In genomic region chr7:80688556-80689220, GRCm38 (mm10) we compare ENCODE assay signal across 8 mouse cellular contexts. TPM values are rescaled to one million over a fixed set of nuclear protein-coding genes. Genes with fewer than 3 reads are reported as not detected.
DNase-seq lines count a peak whose midpoint lies in the region; ATAC-seq and TF ChIP-seq lines count a peak whose summit lies in the region.

TSS of gene Crtc3 (minus strand) at chr7:80688877.

- no peak for TF ChIP-seq CTCF in brain, embryonic 14.5 days (IDR thresholded peaks at IDR 0.05; ENCODE audit: borderline replicate concordance, extremely low read depth, insufficient read depth, insufficient read length)
- TF ChIP-seq CTCF in kidney, postnatal 0 days (IDR thresholded peaks at IDR 0.05; ENCODE audit: low read depth): no peak

- peak; percentile 81 for DNase-seq in brain, embryonic 14.5 days (ENCODE audit: low read depth)
- DNase-seq in forebrain, embryonic 10.5 days (ENCODE audit: extremely low spot score, low spot score): peak; percentile 77
- peak; percentile 77 for DNase-seq in kidney, postnatal 0 days (ENCODE audit: low spot score)
- peak; percentile 64 for DNase-seq in liver, embryonic 13.5 days
- DNase-seq in natural killer cell, adult 2 months (ENCODE audit: low spot score in 2 of 2): peak; percentile 42 to 53

- 0 out of 2 replicates have a peak, but pooled peaks cover 4% of the 10 kb centered on the region for H3K27me3 ChIP-seq in forebrain, embryonic 10.5 days (ENCODE audit: poor library complexity, severe bottlenecking)
- no peaks in the 10 kb centered on the region for H3K27me3 ChIP-seq in heart, embryonic 13.5 days (replicated peaks)
- no peaks in the 10 kb centered on the region for H3K27me3 ChIP-seq in kidney, postnatal 0 days (ENCODE audit: insufficient read depth, low read length)
- no peaks in the 10 kb centered on the region for H3K27me3 ChIP-seq in liver, embryonic 13.5 days
- H3K27me3 ChIP-seq in stomach, embryonic 14.5 days (ENCODE audit: control insufficient read depth, insufficient read depth, low read length): no peaks in the 10 kb centered on the region

- peak; percentile 78 for ATAC-seq in CD4-positive, CD25-positive, alpha-beta regulatory T cell, adult 4 months
- peak; percentile 71 for ATAC-seq in heart, embryonic 13.5 days (ENCODE audit: extremely low read depth, insufficient number of reproducible peaks, low FRiP score, low TSS enrichment)
- ATAC-seq in kidney, postnatal 0 days (replicated peaks; ENCODE audit: low FRiP score, low read depth): peak; percentile 83
- peak; percentile 88 for ATAC-seq in liver, embryonic 13.5 days (ENCODE audit: low read depth)
- peak; percentile 86 for ATAC-seq in stomach, embryonic 14.5 days (ENCODE audit: insufficient number of reproducible peaks, insufficient read depth, low FRiP score, low read depth)

- WGBS in forebrain, embryonic 10.5 days: under 1% methylated on average over 83 of the region's 83 CpGs
- under 1% methylated on average over 60 of the region's 83 CpGs for WGBS in heart, embryonic 13.5 days
- WGBS in kidney, postnatal 0 days: under 1% methylated on average over 78 of the region's 83 CpGs
- WGBS in liver, embryonic 13.5 days (ENCODE audit: insufficient replicate concordance): under 1% methylated on average over 64 of the region's 83 CpGs
- under 1% methylated on average over 82 of the region's 83 CpGs for WGBS in stomach, embryonic 14.5 days

- H3K4me2 ChIP-seq in heart, embryonic 13.5 days: peak within 1 kb of the TSS; percentile 92
- H3K4me2 ChIP-seq in kidney, postnatal 0 days (ENCODE audit: low read length): peak within 1 kb of the TSS; percentile 78
- peak within 1 kb of the TSS; percentile 99 for H3K4me2 ChIP-seq in liver, embryonic 13.5 days
- peak within 1 kb of the TSS; percentile 66 for H3K4me2 ChIP-seq in stomach, embryonic 14.5 days (replicated peaks; ENCODE audit: low read depth, low read length)

- H3K27ac ChIP-seq in forebrain, embryonic 10.5 days: peak within 1 kb of the TSS; percentile 94
- H3K27ac ChIP-seq in heart, embryonic 13.5 days (replicated peaks): peak within 1 kb of the TSS; percentile 94
- H3K27ac ChIP-seq in kidney, postnatal 0 days: peak within 1 kb of the TSS; percentile 96
- H3K27ac ChIP-seq in liver, embryonic 13.5 days: peak within 1 kb of the TSS; percentile 90
- peak within 1 kb of the TSS; percentile 93 for H3K27ac ChIP-seq in stomach, embryonic 14.5 days (ENCODE audit: low read length)

- peak within 1 kb of the TSS; percentile 83 for H3K4me3 ChIP-seq in forebrain, embryonic 10.5 days
- peak within 1 kb of the TSS; percentile 75 for H3K4me3 ChIP-seq in heart, embryonic 13.5 days
- peak within 1 kb of the TSS; percentile 66 for H3K4me3 ChIP-seq in kidney, postnatal 0 days (replicated peaks; ENCODE audit: low read depth, low read length)
- H3K4me3 ChIP-seq in liver, embryonic 13.5 days (replicated peaks): peak within 1 kb of the TSS; percentile 83
- peak within 1 kb of the TSS; percentile 77 for H3K4me3 ChIP-seq in stomach, embryonic 14.5 days (ENCODE audit: low read depth, low read length)

- peak within 1 kb of the TSS; percentile 96 for H3K9ac ChIP-seq in heart, embryonic 13.5 days
- H3K9ac ChIP-seq in kidney, postnatal 0 days (ENCODE audit: low read depth, low read length): peak within 1 kb of the TSS; percentile 90
- H3K9ac ChIP-seq in liver, embryonic 13.5 days: peak within 1 kb of the TSS; percentile 89
- H3K9ac ChIP-seq in stomach, embryonic 14.5 days (replicated peaks; ENCODE audit: low read depth, low read length): peak within 1 kb of the TSS; percentile 95

- H3K4me1 ChIP-seq in forebrain, embryonic 10.5 days: peaks cover 20% of the 10 kb centered on the region
- H3K4me1 ChIP-seq in heart, embryonic 13.5 days: peaks cover 39% of the 10 kb centered on the region
- H3K4me1 ChIP-seq in kidney, postnatal 0 days (replicated peaks; ENCODE audit: insufficient read depth, low read length): 0 out of 2 replicates have a peak, but pooled peaks cover 13% of the 10 kb centered on the region
- peaks cover 41% of the 10 kb centered on the region for H3K4me1 ChIP-seq in liver, embryonic 13.5 days (replicated peaks)
- peaks cover 10% of the 10 kb centered on the region; the same call in 1 of the 2 replicates for H3K4me1 ChIP-seq in stomach, embryonic 14.5 days (ENCODE audit: control insufficient read depth, insufficient read depth, low read length)

- peak; percentile 76; the same call in 1 of the 2 replicates for TF ChIP-seq POLR2A in brain, embryonic 14.5 days (IDR thresholded peaks at IDR 0.05; ENCODE audit: borderline replicate concordance, extremely low read depth, insufficient read depth, insufficient read length, poor library complexity, severe bottlenecking)

- no peaks in the 10 kb centered on the region for H3K9me3 ChIP-seq in forebrain, embryonic 10.5 days
- H3K9me3 ChIP-seq in heart, embryonic 13.5 days: no peaks in the 10 kb centered on the region
- no peaks in the 10 kb centered on the region for H3K9me3 ChIP-seq in kidney, postnatal 0 days (replicated peaks; ENCODE audit: low read length)
- H3K9me3 ChIP-seq in liver, embryonic 13.5 days (replicated peaks): no peaks in the 10 kb centered on the region
- H3K9me3 ChIP-seq in stomach, embryonic 14.5 days (ENCODE audit: control insufficient read depth, low read depth, low read length): no peaks in the 10 kb centered on the region

- no peaks in the 10 kb centered on the region for H3K36me3 ChIP-seq in forebrain, embryonic 10.5 days (replicated peaks)
- no peaks in the 10 kb centered on the region for H3K36me3 ChIP-seq in heart, embryonic 13.5 days
- no peaks in the 10 kb centered on the region for H3K36me3 ChIP-seq in kidney, postnatal 0 days (ENCODE audit: insufficient read depth, low read length)
- no peaks in the 10 kb centered on the region for H3K36me3 ChIP-seq in liver, embryonic 13.5 days
- H3K36me3 ChIP-seq in stomach, embryonic 14.5 days (ENCODE audit: control insufficient read depth, insufficient read depth, low read length): no peaks in the 10 kb centered on the region

RNA-seq across cellular contexts. Expression of gene Crtc3, which starts in this region (rescaled TPM):
- 10 to 100 TPM; 17.1 to 21.3 TPM for polyA plus RNA-seq in CD4-positive, CD25-positive, alpha-beta regulatory T cell, adult 4 months (2017; shearing (Covaris generic))
- polyA plus RNA-seq in brain, embryonic 14.5 days (2012; rRNA removed): 13.0 and 18.1 TPM in 2 replicates
- polyA plus RNA-seq in forebrain, embryonic 10.5 days (2016; fragmentation: Nextera tagmentation; extraction: Ambion mirVana): 7.8 and 9.3 TPM in 2 replicates
- 14.9 and 16.6 TPM in 2 replicates for polyA plus RNA-seq in heart, embryonic 13.5 days (2015; fragmentation: Nextera tagmentation; extraction: Ambion mirVana)
- polyA plus RNA-seq in kidney, postnatal 0 days (2015; fragmentation: Nextera tagmentation; extraction: Ambion mirVana): 18.5 and 18.9 TPM in 2 replicates
- polyA plus RNA-seq in liver, embryonic 13.5 days (2015; fragmentation: Nextera tagmentation; extraction: Ambion mirVana): 4.1 and 5.5 TPM in 2 replicates
- polyA plus RNA-seq in stomach, embryonic 14.5 days (2014; fragmentation: Nextera tagmentation; extraction: Ambion mirVana): 27.6 and 29.3 TPM in 2 replicates

Comparison
In these comparisons a context has a peak if more than half of its experiments do, and no peak if none do; other contexts are left out.
1. Peak in every context shown above with its lines: DNase-seq, ATAC-seq, H3K4me3 ChIP-seq and H3K27ac ChIP-seq.